Mouse (Mus musculus) embryo, embryonic 11.5 days (tissue): ENCODE measurements around the gene Mark1.

Experiments used
- DNase-seq: peaks from one replicate; pipeline ENCODE4 v3.0.0-alpha.2; 2012; ENCODE audit warnings: low read depth, low spot score

Mark1 gene

GRCm38 (mm10) chr1:184891998-184892397 is 107.4 kb downstream of the Mark1 start:
- no peak for DNase-seq

GRCm38 (mm10) chr1:184889454-184889853 is 109.9 kb downstream of the Mark1 start:
- no peak for DNase-seq

GRCm38 (mm10) chr1:184886160-184886559 is 113.2 kb downstream of the Mark1 start:
- no peak for DNase-seq

DNA sequence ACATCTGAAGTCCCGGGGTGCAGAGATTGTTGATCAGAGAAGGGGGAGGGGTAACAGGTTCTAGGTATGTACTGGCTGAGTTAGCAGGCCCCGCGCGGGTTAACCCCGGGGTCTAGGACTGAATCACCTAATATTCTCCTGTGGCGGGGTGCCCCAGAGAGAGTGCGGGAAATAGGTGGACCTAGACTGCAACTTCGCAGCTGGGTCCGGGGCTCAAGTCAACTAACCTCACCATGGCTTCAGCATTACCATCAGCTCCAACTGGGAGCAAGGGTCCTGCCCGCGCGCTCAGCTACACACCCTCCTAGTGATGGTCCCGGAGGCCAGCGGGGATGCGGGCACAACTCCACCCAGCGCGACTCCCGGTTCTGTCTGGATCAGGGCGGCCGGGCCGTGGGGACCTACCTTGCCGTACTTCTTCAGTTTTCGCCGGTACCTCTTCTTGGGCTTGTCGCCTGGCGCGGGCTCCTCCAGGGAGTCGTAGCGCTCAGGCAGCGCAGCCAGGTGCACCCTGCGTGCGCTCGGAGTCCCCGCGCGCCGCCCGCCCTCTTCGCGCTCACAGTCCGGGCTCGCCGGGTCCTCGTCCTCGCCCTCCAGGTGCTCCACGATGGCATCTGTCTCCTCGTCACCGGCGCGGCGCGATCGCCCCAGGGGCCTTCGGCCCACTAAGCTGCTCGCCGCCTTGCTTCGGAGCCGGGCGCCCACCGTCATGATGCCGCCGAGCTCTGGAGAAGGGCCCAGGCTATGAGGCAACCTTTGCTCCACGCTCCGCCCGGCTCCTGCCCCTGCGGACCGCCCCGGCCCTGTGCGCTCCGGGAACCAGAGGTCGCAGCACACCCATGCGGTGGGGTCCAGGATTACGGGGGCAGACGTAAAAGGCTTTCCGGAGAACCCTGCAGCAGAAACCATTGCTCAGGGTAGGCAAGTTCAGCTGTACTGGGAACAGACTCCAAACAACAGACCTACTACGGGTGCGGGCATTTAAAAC is 116.8 kb downstream of the Mark1 start, which contains the start of gene C130074G19Rik:
TSS of gene C130074G19Rik (minus strand) at position 938 of the 988 bp plus-strand sequence.
- peak; percentile 13 for DNase-seq

GRCm38 (mm10) chr1:184881861-184882260 is 117.5 kb downstream of the Mark1 start:
- no peak for DNase-seq

- DNase-seq = no peak
Observed at GRCm38 (mm10) chr1:184881211-184881610, 118.2 kb downstream of the Mark1 start.

DNA sequence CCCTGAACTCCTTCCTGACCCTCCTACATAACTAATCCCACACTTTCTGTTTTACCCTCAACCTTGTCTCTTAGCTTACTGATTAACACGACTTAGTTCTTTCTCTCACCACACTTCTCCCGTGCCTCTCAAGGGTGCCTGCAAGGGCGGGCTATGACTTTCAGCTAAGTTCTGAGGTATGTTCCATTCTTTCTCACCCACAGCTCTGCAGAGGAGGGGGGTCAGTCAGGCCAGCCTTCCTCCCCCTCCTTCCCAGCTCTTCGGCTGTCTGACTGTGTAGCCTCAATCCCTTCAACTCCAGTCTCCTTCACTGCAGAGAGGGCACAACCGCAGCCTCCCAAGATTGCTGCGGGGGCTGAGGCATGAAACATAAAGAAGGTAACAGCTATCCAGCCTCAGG is 120.5 kb downstream of the Mark1 start:
- no peak for DNase-seq

- DNase-seq = no peak
Observed at GRCm38 (mm10) chr1:184877306-184877705, 122.1 kb downstream of the Mark1 start.

DNA sequence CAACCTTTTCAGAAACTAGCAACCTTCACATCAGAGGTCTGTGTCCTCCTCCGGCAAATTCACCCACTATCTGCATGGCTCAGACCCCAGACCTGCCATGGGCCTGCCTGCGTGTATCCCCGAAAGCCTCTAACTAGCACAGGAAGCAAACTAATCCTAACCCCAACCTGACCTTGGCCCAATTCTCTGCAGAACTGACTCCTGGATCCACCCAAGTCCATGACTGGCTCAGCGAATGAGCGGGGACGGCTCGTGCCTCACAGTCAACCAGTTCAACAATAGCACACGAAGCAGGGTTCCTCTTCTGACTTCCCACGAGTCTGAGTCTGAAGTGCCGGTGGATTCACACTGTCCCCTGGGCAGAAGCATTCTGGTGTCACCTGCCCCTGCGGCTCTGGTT is 125.5 kb downstream of the Mark1 start:
- no peak for DNase-seq

- no peak for DNase-seq
Observed at GRCm38 (mm10) chr1:184872069-184872819, 127.1 kb downstream of the Mark1 start.

DNA sequence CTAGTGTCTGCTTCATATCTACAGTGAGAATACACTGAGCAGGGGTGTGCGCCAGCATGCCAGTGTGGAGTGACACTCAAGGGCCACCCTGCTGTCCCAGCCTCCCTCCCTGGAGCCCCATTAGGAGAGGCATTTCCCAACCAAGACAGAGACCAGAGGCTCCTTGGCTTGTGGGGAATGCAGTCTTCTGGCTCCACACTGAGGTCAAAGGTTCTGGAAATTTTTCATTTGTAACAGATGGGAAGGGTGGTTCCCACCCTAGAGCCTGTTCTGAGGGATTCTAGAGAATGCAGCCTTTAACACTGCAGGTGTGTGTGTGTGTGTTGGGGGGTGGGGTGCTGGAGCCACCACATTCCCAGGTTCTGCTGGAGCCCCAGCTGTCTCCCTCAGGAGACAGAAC is 127.9 kb downstream of the Mark1 start:
- DNase-seq = no peak

- DNase-seq = no peak
Observed at GRCm38 (mm10) chr1:184870646-184871385, 128.6 kb downstream of the Mark1 start.

GRCm38 (mm10) chr1:184869939-184870565 is 129.3 kb downstream of the Mark1 start:
- DNase-seq = no peak

DNA sequence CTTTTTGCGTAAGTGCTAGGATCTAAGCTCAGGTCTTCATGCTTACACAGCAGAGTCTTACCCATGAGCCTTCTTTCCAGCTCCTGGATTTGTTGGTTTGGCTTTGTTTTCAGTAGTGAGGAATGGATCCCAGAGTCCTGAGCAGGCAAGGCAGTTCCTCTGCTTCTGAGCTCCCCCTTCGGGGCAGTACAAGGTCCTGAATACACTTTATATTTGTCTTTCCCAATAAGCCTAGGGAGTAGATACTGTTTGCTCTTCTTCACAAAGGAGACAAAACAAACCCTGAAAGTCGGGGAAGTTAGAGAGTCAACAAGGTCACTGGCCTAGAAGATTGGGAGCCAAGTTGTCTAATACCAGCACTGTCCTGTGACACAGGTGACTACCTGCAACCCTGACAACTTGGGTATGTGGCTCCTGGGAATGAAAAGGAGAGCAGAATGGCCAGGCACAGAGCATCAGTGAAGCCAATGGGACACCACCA is 131.7 kb downstream of the Mark1 start:
- DNase-seq = no peak

GRCm38 (mm10) chr1:184864381-184864801 is 135.0 kb downstream of the Mark1 start:
- no peak for DNase-seq

DNA sequence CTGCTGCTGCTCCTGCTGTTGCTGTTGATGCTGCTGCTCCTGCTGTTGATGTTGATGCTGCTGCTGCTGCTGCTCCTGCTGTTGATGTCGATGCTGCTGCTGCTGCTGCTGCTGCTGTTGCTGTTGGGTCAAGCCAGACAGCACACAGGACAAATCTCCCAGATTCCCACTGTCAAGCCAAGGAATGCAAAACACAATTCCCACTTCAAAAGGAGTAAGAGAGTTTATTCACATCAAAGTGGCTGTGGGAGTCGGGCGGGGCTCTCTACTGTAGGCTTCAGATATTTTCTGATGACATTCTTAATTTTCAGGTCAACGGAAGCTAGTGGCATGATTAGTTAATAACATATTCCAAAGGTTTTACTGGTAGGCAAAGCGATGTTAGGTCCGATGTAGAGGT is 136.7 kb downstream of the Mark1 start:
- no peak for DNase-seq

DNA sequence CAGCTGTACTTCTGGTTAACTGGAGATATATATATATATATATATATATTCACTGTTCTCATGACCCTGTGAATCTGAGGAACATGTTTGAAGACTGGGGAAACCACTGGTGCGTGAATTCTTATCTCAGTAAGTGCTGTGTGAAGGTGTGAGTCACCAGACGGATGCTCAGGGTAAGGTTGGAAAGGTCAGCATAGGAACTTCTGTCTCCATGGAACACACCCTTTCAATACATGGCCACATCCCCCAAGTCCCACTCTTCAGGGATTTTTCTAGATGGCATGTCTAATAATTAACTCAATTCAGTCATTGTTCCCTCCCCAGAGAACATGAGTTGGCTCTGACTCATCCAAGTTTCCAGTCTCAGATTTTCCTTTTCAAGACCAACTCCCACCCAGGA is 137.8 kb downstream of the Mark1 start:
- DNase-seq = no peak

GRCm38 (mm10) chr1:184860276-184860675 is 139.1 kb downstream of the Mark1 start:
- no peak for DNase-seq

GRCm38 (mm10) chr1:184858253-184858652 is 141.1 kb downstream of the Mark1 start:
- DNase-seq = no peak

GRCm38 (mm10) chr1:184857216-184857615 is 142.2 kb downstream of the Mark1 start:
- no peak for DNase-seq

- DNase-seq = no peak
Observed at GRCm38 (mm10) chr1:184853922-184854321, 145.4 kb downstream of the Mark1 start.
